Mouse (Mus musculus) midbrain, postnatal 0 days (tissue): Measurements from ENCODE around the gene Lsm2. TPM values are rescaled to one million over a fixed set of nuclear protein-coding genes. Genes with fewer than 3 reads are reported as not detected.
A peak's percentile ranks its signal among the peaks of the same experiment; 100 is the strongest.
"Not testable (repeated sequence)": the region's sequence is repeated elsewhere in the genome, so short reads cannot be mapped to it uniquely, and the experiment has no call there.

ENCODE experiments used
- ATAC-seq: fragments of 200-750 bp; cut with Nextera tagmentation; 2 replicates; pipeline ENCODE4 v1.8.0; 2017; ENCODE audit warnings: moderate number of reproducible peaks, mild to moderate bottlenecking, moderate TSS enrichment, moderate library complexity; ENCODE audit not compliant: low FRiP score
- DNase-seq: peaks from one replicate; pipeline ENCODE4 v3.0.0-alpha.2; 2015; ENCODE audit warnings: low spot score
- H3K27ac ChIP-seq: fragments of 300-500 bp; sonication (generic); 2 replicates; pipeline ENCODE4 v1.5.1; 2014; ENCODE audit warnings: low read depth, mild to moderate bottlenecking, low read length, mixed read lengths
- H3K27me3 ChIP-seq: fragments of 300-500 bp; sonication (generic); 2 replicates; pipeline ENCODE4 v1.6.1; 2014; ENCODE audit warnings: low read length, control low read depth, mixed read lengths; ENCODE audit not compliant: insufficient read depth
- H3K36me3 ChIP-seq: fragments of 300-500 bp; sonication (generic); 2 replicates; pipeline ENCODE4 v1.6.1; 2014; ENCODE audit warnings: low read length, control low read depth, mixed read lengths; ENCODE audit not compliant: insufficient read depth
- H3K4me1 ChIP-seq: fragments of 300-500 bp; sonication (generic); 2 replicates; pipeline ENCODE4 v1.6.1; 2014; ENCODE audit warnings: mild to moderate bottlenecking, control low read depth, antibody characterized with exemption, low read length, mixed read lengths; ENCODE audit not compliant: insufficient read depth
- H3K4me2 ChIP-seq: fragments of 300-500 bp; sonication (generic); 2 replicates; pipeline ENCODE4 v1.6.1; 2014; ENCODE audit warnings: low read depth, mild to moderate bottlenecking, low read length, mixed read lengths; ENCODE audit not compliant: poor library complexity, severe bottlenecking
- H3K4me3 ChIP-seq: fragments of 300-500 bp; sonication (generic); 2 replicates; pipeline ENCODE4 v1.5.1; 2014; ENCODE audit warnings: low read depth, mild to moderate bottlenecking, low read length, moderate library complexity
- H3K9ac ChIP-seq: fragments of 300-500 bp; sonication (generic); replicated peaks from 2 replicates; pipeline ENCODE4 v1.6.1; 2014; ENCODE audit warnings: mild to moderate bottlenecking, low read length, moderate library complexity, mixed read lengths; ENCODE audit not compliant: poor library complexity, severe bottlenecking
- H3K9me3 ChIP-seq: fragments of 300-500 bp; sonication (generic); 2 replicates; pipeline ENCODE4 v1.6.1; 2016; ENCODE audit warnings: low read length, control low read depth
- CTCF ChIP-seq: IDR thresholded peaks from 2 replicates; pipeline ENCODE4 v1.5.1; 2016; ENCODE audit warnings: antibody characterized with exemption, mild to moderate bottlenecking
- WGBS: fragments of 180-500 bp; shearing (Covaris S2); extraction: QIAGEN DNeasy Blood & Tissue Kit; methylation state at CpG from one replicate; pipeline ENCODE4 v1.1.7; 2014; 5-methylcytosine and 5-hydroxymethylcytosine counted together
- polyA plus RNA-seq: library from polyadenylated mRNA; unstranded; fragments of >200 nt; fragmentation: Nextera tagmentation; extraction: Ambion mirVana; gene quantifications from 2 replicates; pipeline ENCODE4 v1.2.1, GENCODE M21; 2015
- total RNA-seq: library from RNA; depleted of rRNA; stranded (reverse); fragments of >200 nt; gene quantifications from 2 replicates; pipeline ENCODE4 v1.2.3, GENCODE M21; 2014

The Lsm2 gene
- total and polyA plus RNA-seq, 2 experiments from 2014 or later: 35.3 to 94.9 TPM

- Histone ChIP-seq H3K9ac (peak overlapping the region; percentile 94), H3K4me2 (peak overlapping the region; percentile 94), H3K4me1 (peaks cover 6% of the 10 kb centered on the region), H3K27me3 (no peaks in the 10 kb centered on the region), H3K4me3 (peak overlapping the region; percentile 85), H3K9me3 (no peaks in the 10 kb centered on the region), H3K36me3 (peaks cover 15% of the 10 kb centered on the region), H3K27ac (peak overlapping the region; percentile 93)
- DNase-seq (peak; percentile 33), ATAC-seq (peak; percentile 22)
- WGBS: under 1% methylated on average over 35 of the region's 35 CpGs
- TF ChIP-seq CTCF: no peak
Observed at GRCm38 (mm10) chr17:35001452-35002152, 19.9 kb downstream of the Lsm2 start.

- no peak for ATAC-seq
- H3K4me1 ChIP-seq: peaks cover 6% of the 10 kb centered on the region
- H3K9ac ChIP-seq: peak overlapping the region; percentile 46
- peak overlapping the region; percentile 94 for H3K4me2 ChIP-seq
- peaks cover 15% of the 10 kb centered on the region for H3K36me3 ChIP-seq
- DNase-seq: no peak
- no peak overlapping the region for H3K27ac ChIP-seq
- TF ChIP-seq CTCF: no peak
- peak overlapping the region; percentile 85 for H3K4me3 ChIP-seq
- no peaks in the 10 kb centered on the region for H3K9me3 ChIP-seq
- 12% methylated on average over 12 of the region's 12 CpGs for WGBS
- H3K27me3 ChIP-seq: no peaks in the 10 kb centered on the region
Observed at GRCm38 (mm10) chr17:35002153-35002865, 20.6 kb downstream of the Lsm2 start.

GRCm38 (mm10) chr17:35003022-35003838, 21.6 kb downstream of the Lsm2 start:
- H3K4me3 ChIP-seq: no peak overlapping the region
- H3K4me2 ChIP-seq: no peak overlapping the region
- H3K36me3 ChIP-seq: peaks cover 15% of the 10 kb centered on the region
- DNase-seq (no peak), ATAC-seq (no peak)
- no peak overlapping the region for H3K27ac ChIP-seq
- WGBS: 77% methylated on average over 9 of the region's 9 CpGs
- peaks cover 6% of the 10 kb centered on the region for H3K4me1 ChIP-seq
- no peak for TF ChIP-seq CTCF
- no peaks in the 10 kb centered on the region for H3K9me3 ChIP-seq
- no peaks in the 10 kb centered on the region for H3K27me3 ChIP-seq
- H3K9ac ChIP-seq: peak overlapping the region; percentile 46; the same call in 1 of the 2 replicates

- peaks cover 6% of the 10 kb centered on the region for H3K4me1 ChIP-seq
- 95% methylated on average over 17 of the region's 17 CpGs for WGBS
- no peak overlapping the region for H3K4me3 ChIP-seq
- H3K9ac ChIP-seq: no peak overlapping the region
- ATAC-seq: no peak
- peaks cover 21% of the 10 kb centered on the region for H3K36me3 ChIP-seq
- TF ChIP-seq CTCF: no peak
- no peak overlapping the region for H3K4me2 ChIP-seq
- no peaks in the 10 kb centered on the region for H3K9me3 ChIP-seq
- no peak for DNase-seq
- no peak overlapping the region for H3K27ac ChIP-seq
- no peaks in the 10 kb centered on the region for H3K27me3 ChIP-seq
Observed at GRCm38 (mm10) chr17:35004075-35004717, 22.5 kb downstream of the Lsm2 start.

GRCm38 (mm10) chr17:35005158-35005557, 23.5 kb downstream of the Lsm2 start:
- Histone ChIP-seq H3K4me2 (no peak overlapping the region), H3K4me3 (no peak overlapping the region), H3K4me1 (peaks cover 6% of the 10 kb centered on the region), H3K36me3 (peaks cover 25% of the 10 kb centered on the region), H3K9me3 (no peaks in the 10 kb centered on the region), H3K27me3 (no peaks in the 10 kb centered on the region), H3K27ac (no peak overlapping the region), H3K9ac (no peak overlapping the region)
- no peak for ATAC-seq
- 93% methylated on average over 10 of the region's 10 CpGs for WGBS
- TF ChIP-seq CTCF: no peak
- no peak for DNase-seq

GRCm38 (mm10) chr17:35005902-35006301, 24.2 kb downstream of the Lsm2 start:
- not testable (repeated sequence) for ATAC-seq

More at GRCm38 (mm10) chr17:35005902-35006301, 24.2 kb downstream of the Lsm2 start:
- not testable (repeated sequence) for H3K27me3 ChIP-seq, H3K4me3 ChIP-seq, H3K4me1 ChIP-seq, H3K4me2 ChIP-seq, H3K9me3 ChIP-seq, DNase-seq, H3K9ac ChIP-seq, H3K27ac ChIP-seq
- 96% methylated on average over 4 of the region's 5 CpGs for WGBS
- H3K36me3 ChIP-seq: peaks cover 32% of the 10 kb centered on the region
